Mouse (Mus musculus): ENCODE measurements around the gene Armc5.

Armc5 gene

DNA sequence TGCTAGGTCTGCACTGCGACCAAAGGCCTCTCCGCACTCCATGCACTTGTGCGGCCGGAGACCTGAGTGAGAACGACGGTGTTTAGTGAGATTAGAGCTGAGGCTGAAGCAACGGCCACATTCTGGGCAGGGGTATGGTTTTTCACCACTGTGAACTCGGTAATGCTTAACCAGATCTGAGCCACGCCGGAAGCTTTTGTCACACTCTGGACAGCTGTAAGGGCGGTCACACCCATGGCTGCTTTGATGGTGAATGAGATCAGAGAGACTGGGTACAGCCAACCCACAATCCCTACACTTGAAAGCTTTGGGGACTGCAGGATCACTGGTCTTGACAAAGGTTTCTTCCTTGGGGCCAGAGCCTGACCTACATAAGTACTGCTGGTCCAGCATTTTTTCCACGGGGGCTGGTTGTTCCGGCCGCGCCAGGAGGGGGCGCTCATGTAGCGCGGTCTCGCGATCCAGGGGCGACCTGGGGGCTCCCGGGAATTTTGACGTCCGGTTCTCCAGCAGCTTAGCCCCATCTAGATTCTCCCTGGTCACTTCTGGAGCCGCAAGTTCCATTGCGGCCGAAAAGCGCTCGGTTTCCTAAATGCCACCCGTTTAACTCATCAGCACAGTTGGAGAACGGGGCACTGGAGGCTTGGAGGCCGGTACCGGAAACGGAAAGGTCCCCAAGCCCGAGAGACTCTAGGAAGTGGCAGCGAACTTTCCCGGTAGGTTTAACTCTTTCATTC is at the start of gene Armc5:
Armc5 (plus strand) TSS at position 487 of the 737 bp plus-strand sequence.
- in situ Hi-C loops (cut with MboI, MseI), result loop anchor here (25.0 kb wide), 1 partner anchor 1025 kb away; the partner anchor contains the start of genes Mylpf and Tbc1d10b

DNA sequence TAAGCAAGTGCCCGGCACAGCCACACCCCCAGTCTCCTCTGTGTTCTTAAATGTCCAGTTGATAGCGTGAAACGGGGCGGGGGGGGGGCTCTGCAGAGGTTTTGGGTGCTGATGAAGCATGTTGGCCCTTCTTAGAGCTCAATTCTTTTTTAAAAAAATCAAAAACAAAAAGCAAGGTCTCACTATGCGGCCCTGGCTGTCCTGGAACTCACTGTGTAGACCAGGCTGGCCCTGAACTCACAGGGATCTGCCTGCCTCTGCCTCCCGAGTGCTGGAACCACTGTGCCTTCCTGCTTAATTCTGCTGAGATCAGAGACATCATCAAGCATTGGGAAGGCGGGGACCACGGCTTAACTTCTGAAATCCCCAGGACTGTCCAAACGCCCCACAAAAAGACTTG is 35.5 kb upstream of the Armc5 start:
- in situ Hi-C loops (cut with MboI, MseI), result loop anchor here (10.0 kb wide), 1 partner anchor 197 kb away; the partner anchor contains the start of gene Trim72

DNA sequence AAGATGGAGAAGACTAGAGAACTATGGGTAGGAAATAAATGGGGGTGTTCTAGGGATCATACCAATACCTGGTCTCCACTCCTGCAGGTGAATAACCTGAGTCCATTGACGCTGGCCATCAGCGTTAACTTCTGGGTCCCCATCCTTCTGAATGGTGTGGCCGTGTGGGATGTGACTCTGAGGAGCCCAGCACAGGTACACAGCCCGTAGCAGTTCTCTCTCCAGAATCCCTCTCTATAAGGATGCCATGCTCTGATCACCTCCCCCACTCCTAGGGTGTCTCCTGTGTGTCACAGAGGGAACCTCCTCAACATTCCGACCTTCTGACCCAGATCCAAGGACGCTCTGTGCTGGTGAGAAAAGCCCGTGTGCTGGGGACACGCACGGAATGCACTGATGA is 34.1 kb upstream of the Armc5 start:
- in situ Hi-C loops (cut with MboI, MseI), result loop anchor here (10.0 kb wide), 1 partner anchor 198 kb away; the partner anchor contains the start of gene Trim72

DNA sequence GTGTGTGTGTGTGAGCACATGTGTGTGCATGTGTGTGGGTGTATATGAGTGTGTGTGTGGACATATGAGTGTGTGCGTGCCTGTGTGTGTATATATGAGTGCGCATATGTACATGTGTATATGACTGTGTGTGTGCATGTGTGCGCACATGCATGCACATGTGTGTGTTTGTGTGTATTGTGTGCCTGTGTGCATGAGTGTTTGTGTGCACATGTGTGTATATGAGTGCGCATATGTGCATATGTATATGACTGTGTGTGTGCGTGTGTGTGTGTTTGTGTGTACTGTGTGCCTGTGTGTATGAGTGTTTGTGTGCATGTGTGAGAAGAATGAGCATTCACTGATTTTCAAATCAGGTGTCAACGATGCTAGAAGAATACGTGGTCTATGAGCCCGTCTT is 33.0 kb upstream of the Armc5 start:
- in situ Hi-C loops (cut with MboI, MseI), result loop anchor here (10.0 kb wide), 1 partner anchor 199 kb away; the partner anchor contains the start of gene Trim72

DNA sequence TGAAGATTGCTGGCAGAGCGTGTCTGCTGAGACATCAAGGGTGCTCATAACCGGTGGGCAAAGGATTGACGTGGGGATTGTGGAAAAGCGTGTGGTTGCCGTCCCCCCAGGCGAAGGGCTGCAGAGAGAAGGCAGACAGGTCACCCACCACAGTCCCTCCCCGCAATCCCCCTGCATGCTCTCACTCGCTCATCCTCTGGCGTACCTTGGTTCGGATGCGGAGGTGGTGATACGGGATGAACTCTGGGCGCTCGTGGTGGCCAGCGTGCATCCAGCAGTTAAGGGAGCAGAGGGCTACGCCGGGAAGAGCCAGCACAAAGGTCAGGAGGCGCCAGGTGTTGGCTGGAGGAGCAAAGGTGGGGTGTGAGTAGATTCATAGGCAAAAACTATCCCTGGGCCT is 31.4 kb upstream of the Armc5 start:
- in situ Hi-C loops (cut with MboI, MseI), result loop anchor here (5.0 to 10.0 kb wide), 2 partner anchors 103 to 201 kb away; partner anchors contain the start of gene Trim72

DNA sequence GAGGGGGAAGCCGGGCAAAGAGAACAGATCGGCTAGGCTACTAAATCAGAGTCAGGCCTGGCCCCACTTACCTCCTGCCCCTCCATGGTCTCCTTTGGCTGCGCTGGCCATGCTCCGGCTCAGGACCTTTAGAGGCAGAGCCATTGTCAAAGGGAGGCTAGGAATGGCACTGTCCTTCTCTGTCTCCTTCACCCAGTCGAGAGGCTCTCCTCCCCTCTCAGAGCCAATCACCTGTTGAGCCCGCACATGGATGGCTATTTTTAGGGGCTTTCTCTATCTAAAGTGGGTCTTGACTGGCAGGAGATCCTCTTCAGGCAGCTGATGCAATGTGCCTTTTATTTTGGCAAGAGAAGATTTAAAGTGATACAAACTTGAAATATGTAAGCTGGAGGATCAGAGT is 31.0 kb upstream of the Armc5 start, which contains the start of gene Cox6a2:
Cox6a2 (minus strand) TSS at position 236 of the 400 bp plus-strand sequence.
- in situ Hi-C loops (cut with MboI, MseI), result loop anchor here (5.0 to 10.0 kb wide), 2 partner anchors 104 to 201 kb away; partner anchors contain the start of gene Trim72

DNA sequence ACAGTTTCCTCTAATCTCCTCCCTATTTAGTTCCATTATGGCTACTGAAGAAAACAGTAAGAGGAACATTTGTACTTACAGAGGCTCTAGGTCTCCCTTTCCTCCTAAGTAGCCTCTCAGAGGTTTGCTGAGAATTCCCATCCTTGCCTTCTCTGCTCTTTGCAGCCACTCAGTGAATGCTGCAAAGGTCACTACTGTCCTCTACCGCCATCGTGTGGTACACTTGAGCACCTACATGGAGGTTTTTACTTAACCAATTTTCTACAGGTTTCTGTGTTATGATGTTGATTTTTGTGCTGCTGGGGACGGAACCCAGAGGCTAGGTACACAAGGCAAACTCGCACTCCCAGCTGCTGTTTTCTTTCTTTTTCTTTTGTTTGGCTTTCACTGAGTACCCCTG is 29.0 kb upstream of the Armc5 start:
- in situ Hi-C loops (cut with MboI, MseI), result loop anchor here (5.0 to 10.0 kb wide), 2 partner anchors 106 to 203 kb away; partner anchors contain the start of gene Trim72

DNA sequence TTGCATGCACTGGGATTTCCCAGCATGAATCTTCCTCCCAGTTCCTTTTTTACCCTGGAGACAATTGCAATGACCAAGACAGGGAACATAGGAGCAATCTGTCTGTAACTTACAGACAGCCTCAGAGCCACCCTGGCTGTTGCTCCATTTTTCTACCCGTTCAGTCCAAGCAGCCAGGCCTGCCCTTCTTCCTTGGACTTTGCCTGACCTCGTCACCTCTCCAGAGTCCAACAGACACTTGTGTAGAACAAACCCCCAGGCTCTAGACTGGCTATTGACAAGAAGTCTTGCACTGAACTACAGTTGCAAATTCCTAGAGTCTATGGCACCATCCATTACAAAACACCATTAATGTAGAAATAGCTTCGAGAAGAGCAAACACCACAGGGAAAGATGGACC is 27.3 kb upstream of the Armc5 start:
- in situ Hi-C loops (cut with MboI, MseI), result loop anchor here (5.0 to 10.0 kb wide), 2 partner anchors 108 to 205 kb away; partner anchors contain the start of gene Trim72

DNA sequence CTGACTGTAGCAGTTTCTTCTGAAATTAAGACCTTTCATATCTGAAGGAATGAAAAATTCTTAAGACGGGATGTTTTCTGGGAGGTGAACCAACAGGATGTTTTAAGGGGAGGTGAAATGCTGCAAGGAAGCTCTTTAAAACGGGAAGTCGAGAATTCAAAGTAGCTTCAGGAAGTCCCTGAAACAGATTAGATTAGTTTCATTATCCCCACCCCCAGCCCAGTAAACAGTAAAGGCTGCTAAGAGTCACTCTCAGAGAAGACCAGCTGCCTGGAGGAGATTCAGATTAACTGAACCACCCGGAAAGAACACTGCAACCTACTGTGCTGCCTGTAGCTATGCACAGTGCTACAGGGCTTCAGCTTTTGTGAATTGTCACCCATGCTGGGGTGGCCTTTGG is 17.2 kb upstream of the Armc5 start:
- in situ Hi-C loops (cut with MboI, MseI), result no loop called here

DNA sequence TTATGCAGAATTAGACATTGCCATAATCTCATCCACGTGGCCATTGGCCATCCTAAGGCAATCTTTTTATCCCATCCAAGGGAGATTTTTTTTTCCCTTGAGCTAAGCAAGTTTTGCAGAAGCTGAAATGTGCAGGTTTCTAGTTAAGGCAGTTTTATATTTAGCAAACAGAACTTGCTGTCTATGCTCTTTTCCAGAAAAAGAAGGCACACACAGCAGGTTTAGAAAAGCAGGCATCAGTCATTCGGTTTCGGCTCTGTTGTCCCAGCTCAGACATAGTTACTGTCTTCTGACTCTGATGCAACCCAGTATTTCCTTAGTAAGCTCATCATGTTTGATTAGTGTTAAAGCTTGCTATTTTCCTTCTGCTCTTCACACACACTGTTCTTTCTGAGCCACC is 16.2 kb upstream of the Armc5 start:
- in situ Hi-C loops (cut with MboI, MseI), result no loop called here

DNA sequence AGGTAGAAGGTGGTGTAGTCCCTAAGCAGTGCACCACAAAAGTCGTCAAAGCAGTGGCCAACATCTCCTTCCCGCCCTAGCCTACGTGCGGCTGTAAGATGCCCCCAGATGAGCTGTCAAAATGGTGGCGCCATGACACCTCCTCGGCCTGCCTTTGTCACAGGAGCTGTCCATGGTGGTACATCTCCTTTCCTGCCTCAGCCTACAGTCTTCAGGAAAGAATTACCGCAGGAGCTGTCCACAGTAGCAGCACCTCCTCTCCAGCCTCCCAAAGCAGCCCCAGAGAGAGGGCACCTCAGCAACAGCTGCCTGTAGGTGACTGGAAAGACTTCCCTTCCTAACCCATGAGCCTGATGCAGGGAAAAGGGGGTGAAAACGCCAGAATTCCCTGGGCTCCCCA is 5.4 kb upstream of the Armc5 start:
- in situ Hi-C loops (cut with MboI, MseI), result loop anchor here (25.0 kb wide), 1 partner anchor 1019 kb away; the partner anchor contains the start of genes Mylpf and Tbc1d10b

DNA sequence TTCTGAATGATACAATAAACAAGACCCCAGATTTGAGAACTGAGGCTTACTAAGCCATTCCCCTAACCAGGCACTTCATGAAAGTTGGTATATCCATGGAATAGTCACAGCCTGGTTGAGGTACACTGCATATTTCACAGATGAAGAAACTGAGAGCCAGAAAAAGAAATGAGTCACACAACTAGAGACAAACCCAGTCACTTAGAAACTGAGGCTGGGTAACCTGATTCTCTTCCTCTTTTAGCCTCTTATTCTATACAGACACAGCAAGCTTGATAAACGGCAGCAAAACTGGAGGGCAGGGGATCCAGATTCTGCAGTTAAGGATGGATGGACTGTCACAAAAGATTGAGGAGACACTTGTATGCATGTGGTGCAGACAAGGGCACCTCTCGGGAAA is 2.3 kb upstream of the Armc5 start:
- in situ Hi-C loops (cut with MboI, MseI), result loop anchor here (25.0 kb wide), 1 partner anchor 1022 kb away; the partner anchor contains the start of genes Mylpf and Tbc1d10b

DNA sequence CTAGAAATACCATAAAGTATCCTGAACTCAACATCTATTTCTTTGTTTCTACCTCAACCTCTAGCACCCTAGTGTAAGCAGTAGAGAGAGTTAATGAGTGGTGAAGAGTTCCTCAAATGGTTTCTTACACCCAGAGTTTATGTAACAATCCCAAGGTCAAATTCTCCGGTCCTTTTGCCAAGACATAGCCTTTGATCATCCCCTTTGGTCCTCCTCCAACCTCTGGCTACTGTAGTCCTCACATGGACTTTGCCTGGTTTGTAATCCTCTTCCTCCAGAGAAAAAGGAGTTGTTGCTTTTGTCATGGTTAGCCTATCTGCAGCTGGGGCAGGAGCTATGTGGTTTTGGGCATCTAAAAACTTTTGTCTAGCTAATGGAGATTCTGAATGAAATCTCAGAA is 1.7 kb upstream of the Armc5 start:
- in situ Hi-C loops (cut with MboI, MseI), result loop anchor here (25.0 kb wide), 1 partner anchor 1023 kb away; the partner anchor contains the start of genes Mylpf and Tbc1d10b

DNA sequence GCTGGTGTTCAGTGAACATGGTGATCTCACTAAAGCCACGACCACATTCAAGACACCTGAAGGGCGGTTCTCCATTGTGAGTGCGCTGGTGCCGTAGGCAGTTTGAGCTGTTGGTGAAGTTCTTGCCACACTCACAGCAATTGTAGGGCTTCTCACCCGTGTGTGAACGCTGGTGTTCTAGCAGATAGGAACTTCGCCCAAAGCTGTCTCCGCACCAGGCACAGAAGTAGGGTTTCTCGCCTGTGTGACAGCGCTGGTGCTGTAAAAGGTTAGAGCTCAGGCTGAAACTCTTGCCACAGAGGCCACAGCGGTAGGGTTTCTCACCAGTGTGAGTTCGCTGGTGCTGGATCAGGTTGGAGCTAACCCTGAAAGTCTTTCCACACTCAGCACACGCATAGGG is 716 bp upstream of the Armc5 start:
- in situ Hi-C loops (cut with MboI, MseI), result loop anchor here (25.0 kb wide), 1 partner anchor 1024 kb away; the partner anchor contains the start of genes Mylpf and Tbc1d10b

DNA sequence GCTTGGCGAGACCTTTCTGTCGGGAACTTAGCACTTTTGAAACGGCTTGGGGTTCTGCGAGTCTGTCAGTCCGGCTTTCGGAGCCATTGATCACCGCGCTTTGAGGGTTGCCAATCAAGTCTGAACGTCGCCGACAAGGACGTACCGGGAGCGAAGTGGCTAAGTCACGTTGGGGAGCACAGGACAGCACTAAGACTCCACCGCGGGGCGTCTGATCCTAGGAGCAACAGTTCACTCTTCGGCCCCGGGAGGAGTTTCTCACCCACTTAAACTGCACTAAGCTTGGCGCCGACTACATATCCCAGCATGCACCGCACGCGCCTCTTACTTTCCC is 418 bp downstream of the Armc5 start:
- in situ Hi-C loops (cut with MboI, MseI), result loop anchor here (25.0 kb wide), 1 partner anchor 1025 kb away; the partner anchor contains the start of genes Mylpf and Tbc1d10b

DNA sequence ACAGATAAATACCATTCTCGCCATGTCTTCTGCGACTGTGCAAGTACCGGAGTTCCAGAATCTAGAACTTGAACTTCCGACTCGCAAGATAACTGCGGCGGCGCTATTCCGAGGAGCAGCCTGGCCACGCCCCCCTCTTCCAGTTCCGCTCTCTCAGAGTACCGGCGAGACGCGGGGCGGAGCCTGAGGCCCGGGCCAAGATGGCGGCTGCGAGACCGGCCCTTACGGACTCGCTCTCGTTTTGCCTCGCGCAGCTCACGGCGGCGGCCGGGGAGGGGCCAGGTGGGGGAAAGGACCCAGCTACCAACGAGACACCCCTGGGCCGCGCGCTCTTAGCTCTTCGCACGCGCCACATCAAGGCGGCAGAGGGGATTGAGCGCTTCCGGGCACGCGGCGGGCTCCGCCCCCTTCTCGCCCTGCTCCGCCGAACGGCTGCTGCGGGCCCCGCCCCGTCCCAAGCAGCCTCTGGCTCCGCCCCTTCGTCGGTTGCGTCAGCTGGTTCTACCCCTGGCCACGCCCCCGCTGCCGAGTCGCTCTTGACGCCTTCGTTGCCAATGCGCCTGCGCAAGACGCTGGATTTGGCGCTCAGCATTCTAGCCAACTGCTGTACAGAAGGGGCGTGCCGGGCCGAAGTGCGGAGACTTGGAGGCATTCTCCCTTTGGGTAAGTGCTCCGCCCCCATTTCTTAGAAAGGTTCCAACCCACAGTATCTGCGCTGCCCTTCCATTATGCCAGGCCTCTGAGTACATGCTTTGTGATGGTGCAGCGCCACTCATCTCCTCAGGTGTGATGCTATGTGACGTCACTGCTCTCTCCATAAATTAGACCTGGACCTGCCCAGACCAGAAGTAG is 1.0 kb downstream of the Armc5 start, which contains the start of gene 9130023H24Rik:
9130023H24Rik (minus strand) TSS at position 105 of the 852 bp plus-strand sequence.
- in situ Hi-C loops (cut with MboI, MseI), result loop anchor here (25.0 kb wide), 1 partner anchor 1026 kb away; the partner anchor contains the start of genes Mylpf and Tbc1d10b

DNA sequence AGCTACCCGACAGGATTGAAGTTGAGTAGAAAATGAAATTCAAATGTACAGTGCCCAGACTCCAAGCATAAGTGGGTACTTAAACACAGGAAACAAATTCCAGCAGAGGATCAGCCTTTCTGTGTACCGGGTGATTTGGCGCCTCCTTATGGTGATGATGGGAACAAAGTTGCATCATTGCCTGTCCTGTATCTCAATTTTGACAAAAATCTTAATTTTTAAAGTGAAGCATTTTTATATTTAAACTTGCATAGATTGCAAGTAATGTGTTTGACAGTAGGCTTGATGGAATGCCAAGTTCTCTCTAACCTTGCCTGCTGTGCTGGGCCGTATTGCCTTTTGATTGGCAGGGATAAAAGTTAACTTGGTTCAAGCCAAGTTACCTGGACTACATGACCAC is 1.8 kb downstream of the Armc5 start:
- in situ Hi-C loops (cut with MboI, MseI), result loop anchor here (25.0 kb wide), 1 partner anchor 1027 kb away; the partner anchor contains the start of genes Mylpf and Tbc1d10b

DNA sequence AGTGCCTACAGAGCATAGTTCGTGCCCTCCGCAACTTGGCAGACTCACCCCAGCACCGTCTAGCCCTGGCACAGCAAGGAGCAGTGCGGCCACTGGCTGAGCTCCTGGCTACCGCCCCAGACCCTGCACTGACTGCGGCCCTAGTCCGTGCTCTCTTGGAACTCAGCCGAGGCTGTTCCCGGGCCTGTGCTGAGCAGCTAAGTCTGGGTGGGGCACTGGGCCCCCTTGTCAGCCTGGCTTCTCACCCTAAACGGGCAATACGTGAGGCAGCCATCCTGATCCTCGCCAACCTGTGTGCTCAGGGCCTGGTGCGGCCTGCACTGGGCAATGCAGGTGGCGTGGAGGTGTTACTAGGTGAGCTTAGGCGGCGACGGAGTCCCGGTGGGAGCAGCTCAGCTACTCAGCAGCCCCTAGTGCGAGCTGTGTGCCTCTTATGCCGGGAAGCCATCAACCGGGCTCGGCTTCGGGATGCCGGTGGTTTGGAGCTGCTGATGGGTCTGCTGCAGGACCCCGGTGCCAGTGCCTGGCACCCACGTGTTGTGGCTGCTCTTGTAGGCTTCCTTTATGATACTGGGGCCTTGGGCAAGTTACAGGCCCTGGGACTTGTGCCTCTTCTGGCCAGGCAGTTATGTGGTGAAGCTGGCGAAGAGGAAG is 3.1 kb downstream of the Armc5 start:
- in situ Hi-C loops (cut with MboI, MseI), result loop anchor here (5.0 to 25.0 kb wide), 2 partner anchors 107 to 1028 kb away; partner anchors contain the start of genes Mylpf and Tbc1d10b

DNA sequence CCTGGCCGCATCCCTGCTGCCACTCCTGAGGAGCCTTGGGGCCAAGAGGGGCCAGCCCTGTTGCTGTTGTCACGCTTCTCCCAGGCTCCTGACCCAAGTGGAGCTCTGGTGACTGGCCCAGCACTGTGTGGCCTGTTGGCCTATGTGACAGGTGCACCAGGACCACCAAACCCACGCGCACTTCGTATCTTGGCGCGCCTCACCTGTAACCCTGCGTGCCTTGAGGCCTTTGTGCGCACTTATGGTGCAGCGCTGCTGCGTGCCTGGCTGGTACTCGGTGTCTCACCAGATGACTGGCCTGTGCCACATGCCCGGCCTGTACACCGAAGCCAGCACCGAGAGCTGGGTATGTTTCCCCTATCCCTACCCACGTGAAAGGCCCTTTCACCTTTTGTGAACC is 5.2 kb downstream of the Armc5 start:
- in situ Hi-C loops (cut with MboI, MseI), result loop anchor here (5.0 to 25.0 kb wide), 2 partner anchors 105 to 1030 kb away; partner anchors contain the start of genes Mylpf and Tbc1d10b

DNA sequence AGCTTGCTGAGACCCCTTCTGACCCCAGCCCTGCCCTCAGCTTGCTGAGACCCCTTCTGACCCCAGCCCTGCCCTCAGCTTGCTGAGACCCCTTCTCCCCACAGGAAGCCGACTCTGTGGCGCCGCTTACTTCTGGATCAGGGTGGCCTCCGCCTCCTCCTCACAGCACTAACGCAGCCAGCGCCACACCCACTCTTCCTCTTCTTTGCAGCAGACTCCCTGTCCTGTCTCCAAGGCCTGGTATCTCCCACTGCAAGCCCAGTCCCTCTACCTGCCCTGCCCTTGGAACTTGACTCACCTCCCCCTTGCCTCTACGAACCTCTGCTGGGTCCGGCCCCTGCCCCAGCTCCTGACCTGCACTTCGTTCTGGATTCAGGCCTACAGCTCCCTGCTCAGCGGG is 6.8 kb downstream of the Armc5 start:
- in situ Hi-C loops (cut with MboI, MseI), result loop anchor here (5.0 to 25.0 kb wide), 2 partner anchors 103 to 1032 kb away; partner anchors contain the start of genes Mylpf and Tbc1d10b
